ENCODE assay signal across 20 mouse cellular contexts in the genomic region with DNA sequence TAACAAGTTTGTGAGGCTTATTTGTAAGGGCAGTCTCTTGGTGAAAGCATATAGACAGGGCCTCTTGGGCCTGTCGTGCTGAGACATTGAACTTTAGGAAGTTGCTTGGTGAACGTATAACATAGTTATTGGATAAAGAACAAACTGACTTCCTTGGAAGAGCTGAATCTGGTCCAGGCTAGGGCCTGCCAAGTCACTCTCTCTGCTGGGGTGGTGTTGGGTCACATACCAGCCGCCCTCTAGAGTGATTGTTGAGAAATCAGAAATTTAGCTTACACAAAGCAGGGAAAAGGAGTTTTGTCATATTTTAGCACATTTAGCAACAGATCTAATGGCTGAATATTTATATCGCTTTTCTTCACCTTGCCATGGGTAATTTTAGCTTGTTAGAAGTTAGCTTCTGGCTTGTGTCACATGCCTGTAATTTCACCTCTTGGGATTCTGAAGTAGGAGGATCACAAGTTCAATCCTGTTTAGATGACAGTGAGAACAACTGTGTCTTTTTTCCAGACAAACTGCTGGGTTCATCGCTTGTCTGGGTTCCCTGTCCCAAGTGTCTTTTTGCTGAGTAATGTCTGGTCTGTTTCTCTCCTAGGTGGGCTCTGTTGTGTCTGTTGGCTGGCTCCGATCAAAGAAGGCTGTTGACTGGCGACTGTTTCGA. TPM values are rescaled to one million over a fixed set of nuclear protein-coding genes. Genes with fewer than 3 reads are reported as not detected.
DNase-seq lines count a peak whose midpoint lies in the region; ATAC-seq and TF ChIP-seq lines count a peak whose summit lies in the region.
"Had no signal": no experiment of that assay in that cellular context is flagged by ENCODE, and none has a peak within 500 bp of the region (broad histone marks: within the 10 kb centered on the region; RNA-seq: fewer than 3 reads in every experiment).

No protein-coding gene starts in this region.

- 0 out of 2 replicates have a peak overlapping the region, but pooled peaks have one; percentile 21 for H3K27ac ChIP-seq in cerebellum, adult 2 months (ENCODE audit: insufficient read depth, low read length)
- H3K27ac ChIP-seq in liver, adult 2 months (replicated peaks; ENCODE audit: insufficient read depth, low read depth, low read length), result peak overlapping the region; percentile 51
- H3K27ac ChIP-seq in embryonic fibroblast, embryonic 13.5 days (ENCODE audit: insufficient read depth, low read length), result peak overlapping the region; percentile 62
- no peak overlapping the region for H3K27ac ChIP-seq in forebrain, embryonic 13.5 days
- H3K27ac ChIP-seq: embryonic facial prominence, embryonic 12.5 days; forebrain, embryonic 10.5 days; limb, embryonic 10.5 days; midbrain, embryonic 12.5 days; neural tube, embryonic 13.5 days had no signal

- H3K79me2 ChIP-seq in liver, adult 2 months (ENCODE audit: control insufficient read depth, insufficient read depth, low read length), result no peaks in the 10 kb centered on the region

- WGBS in cerebellum, adult 2 months, result 76% methylated on average over 8 of the region's 8 CpGs
- WGBS in liver, adult 2 months, result 54% methylated on average over 8 of the region's 8 CpGs
- WGBS in forebrain, embryonic 13.5 days, result 94% methylated on average over 8 of the region's 8 CpGs

- no peak overlapping the region for H3K4me3 ChIP-seq in cerebellum, adult 2 months (replicated peaks; ENCODE audit: insufficient read depth, low read depth, low read length)
- H3K4me3 ChIP-seq in liver, adult 2 months (ENCODE audit: insufficient read depth, low read depth, low read length), result no peak overlapping the region
- H3K4me3 ChIP-seq in embryonic fibroblast, embryonic 13.5 days (ENCODE audit: insufficient read depth, low read length), result no peak overlapping the region
- no peak overlapping the region for H3K4me3 ChIP-seq in forebrain, embryonic 13.5 days
- H3K4me3 ChIP-seq: embryonic facial prominence, embryonic 12.5 days; forebrain, embryonic 10.5 days; limb, embryonic 10.5 days; midbrain, embryonic 12.5 days; neural tube, embryonic 13.5 days had no signal

- no peaks in the 10 kb centered on the region for H3K27me3 ChIP-seq in cerebellum, adult 2 months (ENCODE audit: control insufficient read depth, insufficient read depth, low read length)
- H3K27me3 ChIP-seq in liver, adult 2 months (ENCODE audit: control insufficient read depth, insufficient read depth, low read length), result no peaks in the 10 kb centered on the region
- H3K27me3 ChIP-seq in forebrain, embryonic 13.5 days, result no peaks in the 10 kb centered on the region
- H3K27me3 ChIP-seq: embryonic facial prominence, embryonic 12.5 days; midbrain, embryonic 12.5 days; neural tube, embryonic 13.5 days had no signal

- no peak for DNase-seq in cerebellum, adult 2 months
- DNase-seq in cerebellum, adult 11-12 months, result no peak
- peak; percentile 59 for DNase-seq in liver, adult 2 months (ENCODE audit: extremely low read depth, low read depth, low spot score)
- no peak for DNase-seq in liver
- peak; percentile 43 for DNase-seq in lung, postnatal 10 days
- no peak for DNase-seq in spleen, postnatal 14 days (ENCODE audit: low spot score in 2 of 2)
- DNase-seq: B cell, adult 2 months; cerebellum, adult 8-10 months; gastrocnemius, postnatal 14 days; heart, postnatal 4 days; lung, embryonic 14.5 days; right cerebral cortex, postnatal 14 days had no signal

- no peak for TF ChIP-seq POLR2A in cerebellum, adult 2 months (IDR thresholded peaks at IDR 0.05; ENCODE audit: borderline replicate concordance, insufficient read depth, low read length)
- no peak for TF ChIP-seq POLR2A in liver, adult 2 months (IDR thresholded peaks at IDR 0.05; ENCODE audit: extremely low read depth, insufficient read depth, low read length)
- TF ChIP-seq POLR2A in embryonic fibroblast, embryonic 13.5 days (IDR thresholded peaks at IDR 0.05; ENCODE audit: low read depth, low read length), result no peak

- H3K4me2 ChIP-seq in forebrain, embryonic 13.5 days, result no peak overlapping the region
- H3K4me2 ChIP-seq: embryonic facial prominence, embryonic 12.5 days; heart, embryonic 11.5 days; lung, embryonic 14.5 days; midbrain, embryonic 12.5 days; neural tube, embryonic 13.5 days had no signal

- peaks cover 56% of the 10 kb centered on the region for H3K36me3 ChIP-seq in liver, adult 2 months (ENCODE audit: control insufficient read depth, insufficient read depth, low read length)
- H3K36me3 ChIP-seq in forebrain, embryonic 13.5 days (ENCODE audit: poor library complexity, severe bottlenecking), result peaks cover 74% of the 10 kb centered on the region

- no peak for ATAC-seq in forebrain, embryonic 13.5 days

- no peaks in the 10 kb centered on the region for H3K9me3 ChIP-seq in forebrain, embryonic 13.5 days (replicated peaks)
- H3K9me3 ChIP-seq: embryonic facial prominence, embryonic 12.5 days; forebrain, embryonic 10.5 days; limb, embryonic 10.5 days; midbrain, embryonic 12.5 days; neural tube, embryonic 13.5 days had no signal

- no peak overlapping the region for H3K9ac ChIP-seq in liver, adult 2 months (ENCODE audit: low read depth, low read length)
- H3K9ac ChIP-seq in forebrain, embryonic 13.5 days, result no peak overlapping the region
- H3K9ac ChIP-seq: embryonic facial prominence, embryonic 12.5 days; lung, embryonic 14.5 days; midbrain, embryonic 12.5 days; neural tube, embryonic 13.5 days had no signal

- H3K4me1 ChIP-seq in cerebellum, adult 2 months (ENCODE audit: control insufficient read depth, insufficient read depth, low read length), result 0 out of 2 replicates have a peak, but pooled peaks cover 2% of the 10 kb centered on the region
- H3K4me1 ChIP-seq in liver, adult 2 months (ENCODE audit: control insufficient read depth, insufficient read depth, low read length), result peaks cover 18% of the 10 kb centered on the region
- H3K4me1 ChIP-seq in embryonic fibroblast, embryonic 13.5 days (ENCODE audit: control insufficient read depth, insufficient read depth, low read length), result peaks cover 14% of the 10 kb centered on the region
- H3K4me1 ChIP-seq in forebrain, embryonic 13.5 days, result no peaks in the 10 kb centered on the region
- H3K4me1 ChIP-seq: embryonic facial prominence, embryonic 12.5 days; forebrain, embryonic 10.5 days; limb, embryonic 10.5 days; midbrain, embryonic 12.5 days; neural tube, embryonic 13.5 days had no signal

- no peak for TF ChIP-seq CTCF in cerebellum, adult 2 months (IDR thresholded peaks at IDR 0.05; ENCODE audit: borderline replicate concordance, insufficient read depth, low read depth, low read length)
- TF ChIP-seq CTCF in liver, adult 2 months (IDR thresholded peaks at IDR 0.05; ENCODE audit: low read depth, low read length), result no peak
- no peak for TF ChIP-seq CTCF in embryonic fibroblast, embryonic 13.5 days (IDR thresholded peaks at IDR 0.05; ENCODE audit: borderline replicate concordance, insufficient read depth, low read length)

RNA-seq across cellular contexts. Expression of a gene that starts 11.7 kb away (rescaled TPM):
- 157 and 159 TPM in 2 replicates for polyA plus RNA-seq in cerebellum, adult 2 months (2012; rRNA removed)
- total RNA-seq in liver, adult 2 months (2014; rRNA removed), result 24.9 and 36.0 TPM in 2 replicates
- 7.8 and 9.4 TPM in 2 replicates for polyA plus RNA-seq in liver, adult 2 months (2012; rRNA removed)
- polyA plus RNA-seq in embryonic fibroblast, embryonic 13.5 days (2011; ENCODE audit: insufficient read length, low read depth, missing spikeins), result 141 and 186 TPM in 2 replicates
- 57.2 and 59.8 TPM in 2 replicates for polyA plus RNA-seq in forebrain, embryonic 13.5 days (2015; fragmentation: Nextera tagmentation; extraction: Ambion mirVana)

Comparison
In these comparisons a context has a peak if more than half of its experiments do, and no peak if none do; other contexts are left out.
1. DNase-seq: peak in liver, adult 2 months (single experiment) and lung, postnatal 10 days (single experiment); none in cerebellum, adult 2 months (0 of 2), cerebellum, adult 11-12 months (single experiment), liver (single experiment) and spleen, postnatal 14 days (0 of 2).